Mouse (Mus musculus) adipose tissue, adult 10 weeks (tissue): ENCODE results near the gene Vmn1r222. TPM values are rescaled to one million over a fixed set of nuclear protein-coding genes. Genes with fewer than 3 reads are reported as not detected.

ENCODE experiments used
- polyA plus RNA-seq: library from polyadenylated mRNA; stranded (reverse); fragments of 350-450 nt; fragmentation: Illumina TruSeq; extraction: RNeasy Lipid Tissue Mini Kit (QIAGEN cat#74804); gene quantifications from one replicate; pipeline ENCODE4 v1.2.3, GENCODE M21; 2014; ENCODE audit warnings: low read depth, low replicate concordance

Gene Vmn1r222
- polyA plus RNA-seq: not detected

DNA sequence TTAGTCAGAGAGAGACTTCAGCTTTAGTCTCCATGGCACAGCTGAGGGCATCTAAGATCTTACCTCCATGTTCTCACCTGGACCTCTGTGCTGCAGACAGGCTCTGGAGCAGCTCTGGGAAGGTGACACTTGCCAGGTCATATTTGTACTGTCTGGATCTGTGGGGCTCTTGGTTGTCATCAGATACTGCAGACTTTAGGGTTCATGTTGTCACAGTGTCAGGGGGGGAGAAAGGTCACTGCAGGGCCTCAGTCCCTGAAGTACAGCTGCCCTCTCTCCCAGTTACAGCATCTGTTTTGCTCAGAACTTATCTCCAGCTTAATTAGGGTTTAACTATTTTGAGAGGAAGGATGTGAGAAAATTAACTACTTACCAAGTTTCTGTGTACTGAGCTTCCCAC lies at the start of gene Vmn1r222:
TSS of gene Vmn1r222 (minus strand) at position 101 of the 400 bp plus-strand sequence.

GRCm38 (mm10) chr13:23246834-23247233 lies 11.1 kb upstream of the Vmn1r222 start, which contains the start of gene Vmn1r223:
Gene Vmn1r223, plus strand, starts transcription at chr13:23247134.

DNA sequence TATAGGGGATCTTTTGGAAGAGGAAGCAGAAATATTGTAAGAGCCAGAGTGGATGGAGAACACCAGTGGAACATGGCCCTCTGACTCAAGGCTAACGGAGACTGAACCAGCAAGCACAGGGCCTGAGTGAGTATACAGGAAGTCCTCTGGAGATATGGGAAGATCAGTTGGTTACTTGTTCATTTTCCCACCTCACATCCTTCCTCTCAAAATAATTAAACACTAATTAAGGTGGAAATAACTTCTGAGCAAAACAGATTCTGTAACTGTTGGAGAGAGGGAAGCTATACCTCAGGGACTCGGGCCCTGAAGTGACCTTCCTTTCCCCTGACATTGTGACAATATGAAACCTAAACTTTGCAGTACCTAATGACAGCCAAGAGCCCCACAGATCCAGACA lies 21.9 kb downstream of the Vmn1r222 start, which contains the start of gene Vmn1r221:
TSS of gene Vmn1r221 (plus strand) at position 301 of the 400 bp plus-strand sequence.

DNA sequence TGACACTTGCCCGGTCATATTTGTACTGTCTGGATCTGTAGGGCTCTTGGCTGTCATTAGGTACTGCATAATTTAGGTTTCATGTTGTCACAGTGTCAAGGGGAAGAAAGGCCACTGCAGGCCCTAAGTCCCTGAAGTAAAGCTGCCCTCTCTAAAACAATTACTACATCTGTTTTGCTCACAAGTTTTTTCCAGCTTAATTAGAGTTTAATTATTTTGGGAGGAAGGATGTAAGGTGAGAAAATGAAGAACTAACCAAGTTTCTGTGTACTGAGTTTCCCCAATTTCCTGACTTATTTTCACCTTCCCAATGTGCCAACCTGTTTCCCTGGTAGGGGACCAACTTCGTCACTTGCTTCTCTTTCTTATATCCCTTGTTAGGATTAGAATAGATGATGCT lies 47.9 kb downstream of the Vmn1r222 start, which contains the start of gene Vmn1r220:
TSS of gene Vmn1r220 (minus strand) at position 101 of the 400 bp plus-strand sequence.

Other genes starting within 250 kb of the Vmn1r222 start
- gene Vmn1r213, start 228.3 kb downstream of the Vmn1r222 start, polyA plus RNA-seq: not detected
- not detected for gene Vmn1r214, start 205.5 kb downstream of the Vmn1r222 start, polyA plus RNA-seq
- not detected for gene Vmn1r215, start 167.9 kb downstream of the Vmn1r222 start, polyA plus RNA-seq
- not detected for gene Vmn1r217, start 117.7 kb downstream of the Vmn1r222 start, polyA plus RNA-seq
- not detected for gene Vmn1r218, start 102.8 kb downstream of the Vmn1r222 start, polyA plus RNA-seq
- not detected for gene Vmn1r219, start 76.6 kb downstream of the Vmn1r222 start, polyA plus RNA-seq
- gene Vmn1r220, start 48.0 kb downstream of the Vmn1r222 start, polyA plus RNA-seq: not detected
- gene Vmn1r221, start 21.8 kb downstream of the Vmn1r222 start, polyA plus RNA-seq: not detected
- not detected for gene Vmn1r223, start 11.2 kb upstream of the Vmn1r222 start, polyA plus RNA-seq
- 13.4 TPM for gene Zfp322a, start 133.3 kb upstream of the Vmn1r222 start, polyA plus RNA-seq
- 5.0 TPM for gene Abt1, start 187.9 kb upstream of the Vmn1r222 start, polyA plus RNA-seq
- 0.19 TPM for gene Btn1a1, start 230.0 kb upstream of the Vmn1r222 start, polyA plus RNA-seq